Mouse (Mus musculus) adrenal gland, postnatal 25 days (tissue): ENCODE results near the gene Amy2a1. TPM values are rescaled to one million over a fixed set of nuclear protein-coding genes. Genes with fewer than 3 reads are reported as not detected.
"Not testable (repeated sequence)": the region's sequence is repeated elsewhere in the genome, so short reads cannot be mapped to it uniquely, and the experiment has no call there.

Source experiments
- DNase-seq: peaks from one replicate; pipeline ENCODE4 v3.0.0; 2021; ENCODE audit warnings: mixed read lengths
- long read RNA-seq: library from polyadenylated mRNA; stranded (forward); transcript quantifications from one replicate; pipeline ENCODE4 v2.0.0, GENCODE M21; 2021
- total RNA-seq: library from RNA; stranded (reverse); gene quantifications from 2 replicates; pipeline ENCODE4 v1.2.3, GENCODE M21; 2021

Amy2a1 gene
- not detected in 2 replicates for total RNA-seq
- long read RNA-seq, result 0 reads

DNA sequence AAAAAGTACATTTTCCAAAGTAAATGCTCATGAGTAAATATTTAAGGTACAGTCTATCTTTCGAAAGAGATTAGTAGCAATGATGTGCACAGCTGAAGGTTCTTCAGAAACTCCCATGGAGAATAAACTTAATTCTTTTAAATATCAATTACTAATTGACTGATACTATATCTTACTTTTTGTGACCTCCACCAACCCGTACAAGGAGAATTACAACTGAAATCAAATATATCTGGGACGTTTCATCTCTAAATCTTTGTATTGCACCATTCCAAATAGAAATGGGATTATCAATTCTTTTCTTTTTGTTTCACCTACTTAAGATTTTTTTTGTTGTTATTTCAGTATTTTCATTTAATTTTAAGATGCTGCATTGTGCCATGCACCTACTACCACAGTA lies at the start of gene Amy2a1:
Amy2a1 (minus strand) TSS at position 101 of the 400 bp plus-strand sequence.
- not testable (repeated sequence) for DNase-seq

DNA sequence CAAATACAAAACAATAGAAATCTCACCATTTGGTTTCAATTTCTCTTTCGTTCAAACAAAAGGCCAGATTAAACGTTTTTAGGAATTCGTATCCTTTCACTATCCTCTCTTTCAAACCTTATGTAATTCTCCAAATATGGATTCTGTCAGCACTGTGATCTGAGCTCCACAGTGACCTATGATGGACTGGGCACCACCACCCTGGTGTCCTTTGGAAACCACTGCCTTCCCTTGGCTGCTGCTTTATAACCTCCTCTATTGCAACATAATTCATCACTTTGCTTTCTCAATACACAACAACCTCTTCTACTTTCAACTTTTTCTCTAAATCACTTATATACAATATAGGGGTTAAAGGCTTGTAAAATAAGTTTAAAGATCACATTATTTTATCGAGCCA lies 42.4 kb upstream of the Amy2a1 start:
- peak; percentile 10 for DNase-seq

- no peak for DNase-seq
Observed at GRCm38 (mm10) chr3:113574138-113574537, 41.9 kb upstream of the Amy2a1 start.

DNA sequence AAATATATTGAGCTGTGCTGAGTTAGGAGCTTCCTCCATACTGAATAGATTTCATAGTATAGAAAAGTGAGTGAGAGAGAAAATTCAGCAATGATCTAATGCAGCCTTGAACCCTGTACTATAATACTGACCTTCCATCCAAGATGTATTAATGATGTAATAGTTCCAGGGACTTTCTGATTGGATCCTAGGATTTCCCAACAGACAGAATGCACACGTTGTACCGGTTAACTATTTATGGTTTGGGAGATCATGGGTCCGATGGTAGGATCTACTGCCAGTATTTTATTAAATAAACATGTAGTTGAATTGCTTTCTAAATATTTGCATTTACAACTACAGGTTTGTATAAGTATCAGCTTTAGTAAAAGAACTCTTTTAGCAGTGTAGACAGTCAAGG lies 39.9 kb upstream of the Amy2a1 start:
- DNase-seq, result no peak

DNA sequence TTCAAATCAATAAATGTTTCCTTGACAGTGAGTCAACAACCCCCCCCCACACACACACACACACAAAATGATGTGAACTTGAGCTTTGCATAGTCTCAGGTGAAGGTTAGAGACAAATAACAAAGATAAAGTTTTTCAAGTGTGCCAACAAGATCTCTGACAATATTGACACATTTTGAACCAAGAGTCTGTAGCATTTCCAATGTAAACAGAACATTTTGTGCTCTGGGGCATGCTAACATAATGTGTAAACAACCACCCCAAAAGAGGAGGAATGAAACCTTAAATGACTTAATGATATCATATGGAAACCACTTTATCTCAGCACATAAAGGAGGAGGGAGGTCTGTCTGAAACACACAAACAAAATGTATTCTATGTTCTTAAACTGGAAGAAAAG lies 7.5 kb upstream of the Amy2a1 start:
- DNase-seq, result no peak

Other genes with a start within 250 kb of the Amy2a1 start
- gene Amy2a4, start 241.0 kb downstream of the Amy2a1 start, total RNA-seq, result not detected in 2 replicates
- not detected in 2 replicates for gene Amy2a3, start 208.4 kb downstream of the Amy2a1 start, total RNA-seq
- gene Amy2a2, start 175.8 kb downstream of the Amy2a1 start, total RNA-seq, result not detected in 2 replicates
- 57.2 and 61.9 TPM in 2 replicates for gene Amy1, start 74.3 kb upstream of the Amy2a1 start, total RNA-seq
- gene Rnpc3, start 97.7 kb upstream of the Amy2a1 start, total RNA-seq, result 29.5 and 34.5 TPM in 2 replicates